Mouse (Mus musculus) liver, postnatal 0 days (tissue): Measurements from ENCODE around the gene Cblc.

ENCODE experiments used
- CTCF ChIP-seq: sonication (generic); IDR thresholded peaks from 2 replicates; pipeline ENCODE4 v1.5.1; 2016; ENCODE audit warnings: antibody characterized with exemption, low read depth
- EP300 ChIP-seq: IDR thresholded peaks from 2 replicates; pipeline ENCODE4 v1.6.1; 2016; ENCODE audit warnings: antibody characterized with exemption, low read depth, mild to moderate bottlenecking

DNA sequence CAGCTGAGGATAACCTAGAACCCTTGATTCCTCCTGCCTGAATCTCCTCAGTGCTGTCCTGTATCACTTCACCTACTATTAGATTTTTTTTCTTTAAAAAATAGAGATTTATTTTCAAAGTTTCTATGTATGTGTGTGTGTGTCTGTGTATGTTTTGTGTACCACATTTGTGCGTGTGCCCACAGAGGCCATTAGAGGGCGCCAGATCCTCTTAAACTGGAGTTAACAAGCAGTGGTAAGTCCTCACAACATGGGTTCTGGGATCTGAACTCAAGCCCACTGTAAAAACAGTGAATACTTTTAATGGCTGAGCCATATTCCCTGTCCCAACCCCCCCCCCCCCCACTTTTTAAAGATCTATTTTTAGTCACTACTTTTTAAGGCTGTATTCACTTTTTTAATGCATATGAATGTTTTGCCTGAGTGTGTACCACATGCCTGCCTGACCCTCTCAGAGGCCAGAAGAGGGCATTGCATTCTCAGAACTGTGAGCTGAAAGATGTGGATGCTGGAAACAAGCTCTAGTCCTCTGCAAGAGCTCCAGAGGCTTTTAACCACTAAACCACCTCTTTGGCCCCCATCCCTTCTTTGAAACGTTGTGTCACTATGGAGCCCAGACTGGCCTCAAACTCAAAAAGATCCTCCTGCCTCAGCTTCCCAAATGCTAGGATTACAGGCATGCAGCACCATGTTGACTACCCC, 23.9 kb upstream of the Cblc start:
- TF ChIP-seq CTCF: peak; percentile 23
- TF ChIP-seq EP300: no peak
